Mouse (Mus musculus): ENCODE data around the gene Ppm1j.
"Not testable (repeated sequence)": the region's sequence is repeated elsewhere in the genome, so short reads cannot be mapped to it uniquely, and the experiment has no call there.

The Ppm1j gene

GRCm38 (mm10) chr3:104813227-104813626 is 32.4 kb downstream of the Ppm1j start:
- DNase-seq (ENCODE audit: low read depth), result not testable (repeated sequence)

GRCm38 (mm10) chr3:104814746-104815145 is 33.9 kb downstream of the Ppm1j start:
- no peak for DNase-seq (ENCODE audit: low read depth)

GRCm38 (mm10) chr3:104815346-104815745 is 34.5 kb downstream of the Ppm1j start:
- no peak for DNase-seq (ENCODE audit: low read depth)

GRCm38 (mm10) chr3:104816130-104816529 is 35.3 kb downstream of the Ppm1j start:
- DNase-seq (ENCODE audit: low read depth), result no peak

GRCm38 (mm10) chr3:104817481-104817990 is 36.7 kb downstream of the Ppm1j start:
- DNase-seq (ENCODE audit: low read depth), result no peak

GRCm38 (mm10) chr3:104817991-104818748 is 37.3 kb downstream of the Ppm1j start, which contains the start of gene Mov10:
Gene Mov10, minus strand, starts transcription at chr3:104818563.
- peak; percentile 46 for DNase-seq (ENCODE audit: low read depth)

- DNase-seq (ENCODE audit: low read depth), result no peak
Observed at GRCm38 (mm10) chr3:104818749-104819134, 37.9 kb downstream of the Ppm1j start.

GRCm38 (mm10) chr3:104820426-104820825 is 39.6 kb downstream of the Ppm1j start:
- DNase-seq (ENCODE audit: low read depth), result no peak

- no peak for DNase-seq (ENCODE audit: low read depth)
Observed at GRCm38 (mm10) chr3:104822413-104822812, 41.6 kb downstream of the Ppm1j start.

Data from c-Kit-positive CD71-positive TER-119-negative erythroid progenitor cells, embryonic 14.5 days (primary cell).